Mouse (Mus musculus) hindbrain, embryonic 16.5 days (tissue): ENCODE results near the gene Snorc. TPM values are rescaled to one million over a fixed set of nuclear protein-coding genes. Genes with fewer than 3 reads are reported as not detected.
"Not testable (repeated sequence)": the region's sequence is repeated elsewhere in the genome, so short reads cannot be mapped to it uniquely, and the experiment has no call there.

Experiments used
- ATAC-seq: fragments of 200-750 bp; cut with Nextera tagmentation; 2 replicates; pipeline ENCODE4 v1.8.0; 2017; ENCODE audit warnings: moderate TSS enrichment, moderate library complexity
- H3K27ac ChIP-seq: fragments of 300-500 bp; sonication (generic); 2 replicates; pipeline ENCODE4 v1.5.1; 2014; ENCODE audit warnings: low read depth, mild to moderate bottlenecking, control low read depth, low read length, moderate library complexity
- H3K27me3 ChIP-seq: fragments of 300-500 bp; sonication (generic); replicated peaks from 2 replicates; pipeline ENCODE4 v1.6.1; 2014; ENCODE audit warnings: low read length; ENCODE audit not compliant: control insufficient read depth, insufficient read depth
- H3K36me3 ChIP-seq: fragments of 300-500 bp; sonication (generic); 2 replicates; pipeline ENCODE4 v1.6.1; 2014; ENCODE audit warnings: mild to moderate bottlenecking, low read length, moderate library complexity, mixed read lengths; ENCODE audit not compliant: control insufficient read depth, insufficient read depth
- H3K4me1 ChIP-seq: fragments of 300-500 bp; sonication (generic); 2 replicates; pipeline ENCODE4 v1.6.1; 2014; ENCODE audit warnings: low read depth, low read length; ENCODE audit not compliant: control insufficient read depth, insufficient read depth
- H3K4me2 ChIP-seq: fragments of 300-500 bp; sonication (generic); 2 replicates; pipeline ENCODE4 v1.6.1; 2014; ENCODE audit warnings: mild to moderate bottlenecking, low read length, control low read depth, moderate library complexity
- H3K4me3 ChIP-seq: fragments of 300-500 bp; sonication (generic); 2 replicates; pipeline ENCODE4 v1.5.1; 2014; ENCODE audit warnings: mild to moderate bottlenecking, low read length, control low read depth, moderate library complexity
- H3K9ac ChIP-seq: fragments of 300-500 bp; sonication (generic); 2 replicates; pipeline ENCODE4 v1.6.1; 2014; ENCODE audit warnings: low read depth, mild to moderate bottlenecking, control low read depth, low read length, moderate library complexity
- H3K9me3 ChIP-seq: fragments of 300-500 bp; sonication (generic); 2 replicates; pipeline ENCODE4 v1.6.1; 2014; ENCODE audit warnings: mild to moderate bottlenecking, low read length, moderate library complexity; ENCODE audit not compliant: control insufficient read depth
- WGBS: fragments of 180-500 bp; shearing (Covaris S2); extraction: QIAGEN DNeasy Blood & Tissue Kit; methylation state at CpG from one replicate; pipeline ENCODE4 v1.1.7; 2014; 5-methylcytosine and 5-hydroxymethylcytosine counted together
- polyA plus RNA-seq: library from polyadenylated mRNA; unstranded; fragments of >200 nt; fragmentation: Nextera tagmentation; extraction: Ambion mirVana; gene quantifications from 2 replicates; pipeline ENCODE4 v1.2.1, GENCODE M21; 2015

The Snorc gene
- 1.2 and 2.3 TPM in 2 replicates for polyA plus RNA-seq

DNA sequence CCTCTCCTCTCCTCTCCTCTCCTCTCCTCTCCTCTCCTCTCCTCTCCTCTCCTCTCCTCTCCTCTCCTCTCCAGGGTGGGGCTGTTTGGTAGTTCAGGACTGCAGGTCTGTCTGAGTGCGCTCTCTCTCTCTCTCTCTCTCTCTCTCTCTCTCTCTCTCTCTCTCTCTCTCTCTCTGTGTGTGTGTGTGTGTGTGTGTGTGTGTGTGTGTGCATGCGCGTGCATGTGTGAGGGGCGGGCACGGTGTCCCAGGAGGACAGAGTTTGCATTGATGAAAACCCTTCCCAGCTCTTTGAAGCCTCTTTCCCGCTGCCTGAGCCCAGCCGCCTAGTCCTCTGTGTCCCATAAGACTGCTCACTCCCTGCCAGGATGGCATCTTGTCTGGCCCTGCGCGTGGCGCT is at the start of gene Snorc:
Gene Snorc (plus strand): TSS at position 301 of the 400 bp plus-strand sequence.
- H3K27me3 ChIP-seq, H3K4me3 ChIP-seq, H3K27ac ChIP-seq, H3K9me3 ChIP-seq, H3K4me2 ChIP-seq, ATAC-seq, H3K4me1 ChIP-seq, H3K9ac ChIP-seq, H3K36me3 ChIP-seq: not testable (repeated sequence)
- 43% methylated on average over 10 of the region's 10 CpGs for WGBS

- Histone ChIP-seq H3K27ac (no peak overlapping the region), H3K4me3 (no peak overlapping the region), H3K4me1 (no peaks in the 10 kb centered on the region), H3K27me3 (no peaks in the 10 kb centered on the region), H3K36me3 (peaks cover 33% of the 10 kb centered on the region), H3K9me3 (no peaks in the 10 kb centered on the region), H3K4me2 (no peak overlapping the region), H3K9ac (no peak overlapping the region)
- 93% methylated on average over 2 of the region's 2 CpGs for WGBS
- ATAC-seq = no peak
These were observed 34.9 kb upstream of the Snorc start for GRCm38 (mm10) chr1:87435125-87435524.

- Histone ChIP-seq H3K9ac (no peak overlapping the region), H3K4me3 (no peak overlapping the region), H3K9me3 (no peaks in the 10 kb centered on the region), H3K4me2 (no peak overlapping the region), H3K27me3 (no peaks in the 10 kb centered on the region), H3K36me3 (peaks cover 31% of the 10 kb centered on the region), H3K4me1 (no peaks in the 10 kb centered on the region), H3K27ac (no peak overlapping the region)
- ATAC-seq = no peak
- WGBS = 82% methylated on average over 6 of the region's 6 CpGs
These were observed 33.5 kb upstream of the Snorc start for GRCm38 (mm10) chr1:87436583-87436982.

GRCm38 (mm10) chr1:87447183-87448104 is 22.6 kb upstream of the Snorc start:
- Histone ChIP-seq H3K36me3 (peaks cover 32% of the 10 kb centered on the region), H3K27me3 (no peaks in the 10 kb centered on the region), H3K27ac (no peak overlapping the region), H3K4me2 (no peak overlapping the region), H3K4me3 (no peak overlapping the region), H3K9ac (no peak overlapping the region), H3K9me3 (no peaks in the 10 kb centered on the region), H3K4me1 (no peaks in the 10 kb centered on the region)
- ATAC-seq = 0 out of 2 replicates have a peak, but pooled peaks have one; percentile 58
- 37% methylated on average over 5 of the region's 5 CpGs for WGBS

DNA sequence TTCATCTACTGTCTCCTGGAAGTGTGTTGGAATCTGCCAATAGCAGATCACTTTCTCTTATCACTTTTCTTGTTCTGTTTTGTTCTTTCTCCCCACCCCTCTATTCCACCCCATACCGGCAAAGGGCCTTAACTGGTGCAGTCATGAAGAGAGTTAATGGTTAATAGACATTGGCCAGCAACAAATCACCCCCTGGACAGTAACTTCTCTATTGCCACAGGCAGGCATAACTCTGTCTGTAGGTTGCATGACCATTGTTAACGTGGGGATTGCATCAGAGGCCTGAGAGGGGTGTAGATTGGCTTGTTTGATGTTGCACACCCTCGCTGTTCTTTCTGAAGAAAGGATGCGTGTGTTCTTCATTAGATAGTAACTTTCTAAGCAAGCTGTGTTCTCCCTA is 20.6 kb upstream of the Snorc start:
- no peaks in the 10 kb centered on the region for H3K27me3 ChIP-seq
- H3K4me1 ChIP-seq = no peaks in the 10 kb centered on the region
- H3K36me3 ChIP-seq = peaks cover 22% of the 10 kb centered on the region
- H3K27ac ChIP-seq = no peak overlapping the region
- H3K9ac ChIP-seq = no peak overlapping the region
- no peak overlapping the region for H3K4me2 ChIP-seq
- no peak overlapping the region for H3K4me3 ChIP-seq
- no peak for ATAC-seq
- WGBS = 83% methylated on average over 4 of the region's 4 CpGs
- H3K9me3 ChIP-seq = no peaks in the 10 kb centered on the region

DNA sequence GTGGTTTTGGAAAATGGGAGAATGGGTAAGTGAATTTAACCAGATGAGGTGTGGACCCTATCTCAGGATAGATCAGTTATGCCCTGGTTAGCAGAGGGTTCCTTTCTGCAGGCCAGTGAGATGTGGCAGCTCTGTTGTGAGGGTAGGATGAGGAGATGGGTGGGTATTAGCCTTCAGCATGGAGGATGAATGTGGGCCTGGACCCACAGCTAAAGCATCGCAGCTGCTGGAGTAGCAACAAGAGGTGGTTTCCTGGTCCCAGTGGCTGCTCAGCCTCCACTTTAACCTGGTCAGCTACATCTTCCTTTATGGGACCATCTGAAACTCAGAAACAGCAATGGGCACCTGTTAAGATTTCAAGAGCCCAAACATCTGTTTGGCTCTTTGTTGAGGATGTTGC is 13.6 kb upstream of the Snorc start:
- no peak overlapping the region for H3K4me2 ChIP-seq
- no peak for ATAC-seq
- no peak overlapping the region for H3K4me3 ChIP-seq
- H3K36me3 ChIP-seq = no peaks in the 10 kb centered on the region
- H3K9ac ChIP-seq = no peak overlapping the region
- H3K27me3 ChIP-seq = no peaks in the 10 kb centered on the region
- no peaks in the 10 kb centered on the region for H3K9me3 ChIP-seq
- WGBS = 93% methylated on average over 1 of the region's 1 CpGs
- H3K27ac ChIP-seq = no peak overlapping the region
- H3K4me1 ChIP-seq = no peaks in the 10 kb centered on the region

- no peaks in the 10 kb centered on the region for H3K4me1 ChIP-seq
- H3K36me3 ChIP-seq = no peaks in the 10 kb centered on the region
- no peaks in the 10 kb centered on the region for H3K27me3 ChIP-seq
- H3K27ac ChIP-seq = no peak overlapping the region
- WGBS = 65% methylated on average over 4 of the region's 4 CpGs
- H3K9ac ChIP-seq = no peak overlapping the region
- no peak overlapping the region for H3K4me3 ChIP-seq
- no peaks in the 10 kb centered on the region for H3K9me3 ChIP-seq
- no peak for ATAC-seq
- H3K4me2 ChIP-seq = no peak overlapping the region
These were observed 12.0 kb upstream of the Snorc start for GRCm38 (mm10) chr1:87458045-87458444.

DNA sequence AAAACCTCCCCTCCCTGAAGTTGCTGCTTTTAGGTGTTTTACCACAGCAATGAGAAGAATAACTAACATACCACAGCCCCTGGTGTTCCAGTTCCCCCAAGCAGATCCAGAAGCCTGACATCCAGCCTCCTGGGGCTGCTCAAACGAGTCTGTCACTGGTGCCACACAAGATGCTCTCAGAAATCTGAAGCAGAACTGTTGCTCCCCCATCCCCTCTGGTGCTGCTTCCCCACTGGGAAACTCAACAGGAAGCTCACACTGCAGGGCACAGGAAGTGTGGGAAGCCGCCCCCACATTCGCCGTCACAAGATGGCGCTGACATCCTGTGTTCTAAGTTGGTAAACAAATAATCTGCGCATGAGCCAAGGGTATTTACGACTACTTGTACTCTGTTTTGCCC is 10.2 kb upstream of the Snorc start:
- not testable (repeated sequence) for H3K9ac ChIP-seq, H3K27me3 ChIP-seq, H3K4me3 ChIP-seq, H3K36me3 ChIP-seq, H3K4me1 ChIP-seq, H3K4me2 ChIP-seq, ATAC-seq, H3K9me3 ChIP-seq, H3K27ac ChIP-seq
- 84% methylated on average over 5 of the region's 7 CpGs for WGBS

- Histone ChIP-seq H3K36me3 (no peaks in the 10 kb centered on the region), H3K4me2 (no peak overlapping the region), H3K4me3 (no peak overlapping the region), H3K9ac (no peak overlapping the region), H3K9me3 (no peaks in the 10 kb centered on the region), H3K27me3 (no peaks in the 10 kb centered on the region), H3K4me1 (no peaks in the 10 kb centered on the region), H3K27ac (no peak overlapping the region)
- ATAC-seq = no peak
- WGBS = 85% methylated on average over 9 of the region's 9 CpGs
These were observed 2.6 kb upstream of the Snorc start for GRCm38 (mm10) chr1:87467469-87467868.
